Mouse (Mus musculus) gastrocnemius, postnatal 14 days (tissue): ENCODE data around the gene Frs2. TPM values are rescaled to one million over a fixed set of nuclear protein-coding genes. Genes with fewer than 3 reads are reported as not detected.

Experiments used
- DNase-seq: peaks from one replicate; pipeline ENCODE4 v3.0.0; 2021; ENCODE audit warnings: mixed read lengths
- intact Hi-C: fragments of 180-260 bp; cut with DNase I; formaldehyde crosslinking; loops from one replicate; pipeline ENCODE4 v1.15.1; 2025; ENCODE audit warnings: low total_unique reads
- total RNA-seq, 2 experiments: library from RNA; stranded (reverse); gene quantifications; 2 replicates each; pipeline ENCODE4 v1.2.3; 2021

Frs2 gene
- total RNA-seq, 2 experiments from 2014 or later: 7.9 to 9.4 TPM

DNA sequence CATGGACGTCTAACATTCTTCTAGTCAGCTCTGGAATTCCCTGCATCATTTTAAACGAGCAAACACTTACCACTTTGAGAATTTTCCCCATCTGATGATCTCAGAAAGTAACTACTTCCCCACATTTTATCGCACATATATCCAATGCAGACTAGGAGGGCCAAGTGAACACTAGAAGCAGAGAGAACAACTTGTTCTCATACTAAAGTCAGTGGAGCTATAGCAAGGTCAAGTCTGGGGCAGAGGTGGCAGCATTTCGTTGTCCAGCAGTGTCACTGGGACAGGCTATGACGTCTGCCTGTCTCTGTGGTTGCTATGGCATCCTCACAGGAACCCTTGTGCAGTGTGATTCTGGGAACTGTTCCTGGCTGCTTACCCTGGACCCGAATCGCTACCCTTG, 36.9 kb downstream of the Frs2 start:
- no peak for DNase-seq
- intact Hi-C loops: no loop called here

DNA sequence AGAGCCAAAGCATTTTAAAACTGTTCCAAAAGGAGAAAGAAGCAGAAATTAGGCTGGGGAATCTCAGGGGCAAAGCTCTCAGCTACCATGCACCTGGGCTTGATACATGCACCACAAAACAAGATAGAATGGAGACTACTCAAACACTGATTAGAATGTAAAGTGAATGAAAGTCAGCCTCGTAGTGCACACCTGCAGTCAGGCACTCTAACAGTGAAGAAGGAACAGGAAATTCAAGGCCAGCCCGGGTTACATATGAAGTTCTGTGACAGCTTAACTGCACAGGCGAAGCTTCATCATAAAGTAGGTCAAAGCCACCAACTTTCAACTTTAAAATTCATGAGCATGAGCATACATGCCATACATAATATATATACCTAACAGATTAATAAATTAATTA, 38.1 kb downstream of the Frs2 start:
- DNase-seq: no peak
- intact Hi-C loops: no loop called here

DNA sequence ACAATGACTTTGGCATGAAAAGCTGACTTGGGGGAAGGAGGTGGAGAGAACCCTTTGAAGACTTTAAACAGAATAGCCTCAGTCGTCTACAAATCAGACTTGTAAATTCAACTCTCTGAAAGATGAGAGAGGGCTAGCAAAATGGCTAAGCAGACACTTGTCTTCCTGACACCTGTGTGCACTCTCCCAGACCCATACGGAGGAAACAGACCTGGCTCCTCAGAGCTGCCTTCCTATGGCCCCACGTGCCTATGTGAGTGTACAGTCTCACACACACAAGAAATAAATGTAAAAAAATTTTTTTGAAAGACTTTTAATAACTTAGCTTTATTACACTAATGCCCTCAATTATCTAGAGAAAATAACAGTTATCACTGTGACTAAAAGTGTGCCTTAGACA, 41.6 kb downstream of the Frs2 start:
- intact Hi-C loops: no loop called here
- DNase-seq: no peak

DNA sequence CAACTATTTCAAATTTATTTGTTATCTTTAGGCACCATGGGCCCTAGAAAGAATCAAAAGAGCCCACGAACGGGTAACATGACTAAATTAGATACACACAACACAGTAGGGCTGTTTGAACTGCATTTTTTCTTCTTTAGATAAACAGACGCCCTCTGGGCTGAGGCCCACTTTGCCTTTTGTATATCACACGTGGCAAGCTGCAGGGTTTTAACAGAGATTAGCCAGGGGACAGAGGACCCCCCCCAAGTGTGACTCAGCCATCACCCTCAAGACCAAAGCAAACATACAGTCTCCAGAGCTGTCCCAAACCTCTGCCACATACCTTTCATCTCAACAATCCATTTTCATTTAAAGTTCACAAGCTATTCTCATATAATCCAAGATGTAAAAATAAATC, 42.1 kb downstream of the Frs2 start:
- intact Hi-C loops: no loop called here
- no peak for DNase-seq

DNA sequence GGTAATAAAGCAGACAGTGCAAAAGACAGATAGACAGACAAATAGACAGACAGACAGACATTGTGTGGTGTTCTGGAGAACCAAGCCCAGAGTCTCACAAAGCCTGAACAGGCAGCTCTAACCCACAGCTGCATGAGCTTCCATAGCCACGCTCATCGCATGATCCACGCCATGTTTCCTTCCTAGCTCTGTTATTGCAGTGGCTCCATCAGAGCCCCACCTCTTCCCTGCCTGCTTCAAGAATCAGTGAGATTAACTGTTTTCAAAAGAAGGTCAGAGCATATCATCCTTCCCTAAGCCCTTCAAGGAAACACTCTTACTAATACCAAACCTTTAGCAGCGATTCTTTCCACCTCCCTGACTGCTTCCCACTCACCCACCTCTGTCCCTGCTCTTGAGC, 43.3 kb downstream of the Frs2 start:
- DNase-seq: no peak
- intact Hi-C loops: no loop called here

DNA sequence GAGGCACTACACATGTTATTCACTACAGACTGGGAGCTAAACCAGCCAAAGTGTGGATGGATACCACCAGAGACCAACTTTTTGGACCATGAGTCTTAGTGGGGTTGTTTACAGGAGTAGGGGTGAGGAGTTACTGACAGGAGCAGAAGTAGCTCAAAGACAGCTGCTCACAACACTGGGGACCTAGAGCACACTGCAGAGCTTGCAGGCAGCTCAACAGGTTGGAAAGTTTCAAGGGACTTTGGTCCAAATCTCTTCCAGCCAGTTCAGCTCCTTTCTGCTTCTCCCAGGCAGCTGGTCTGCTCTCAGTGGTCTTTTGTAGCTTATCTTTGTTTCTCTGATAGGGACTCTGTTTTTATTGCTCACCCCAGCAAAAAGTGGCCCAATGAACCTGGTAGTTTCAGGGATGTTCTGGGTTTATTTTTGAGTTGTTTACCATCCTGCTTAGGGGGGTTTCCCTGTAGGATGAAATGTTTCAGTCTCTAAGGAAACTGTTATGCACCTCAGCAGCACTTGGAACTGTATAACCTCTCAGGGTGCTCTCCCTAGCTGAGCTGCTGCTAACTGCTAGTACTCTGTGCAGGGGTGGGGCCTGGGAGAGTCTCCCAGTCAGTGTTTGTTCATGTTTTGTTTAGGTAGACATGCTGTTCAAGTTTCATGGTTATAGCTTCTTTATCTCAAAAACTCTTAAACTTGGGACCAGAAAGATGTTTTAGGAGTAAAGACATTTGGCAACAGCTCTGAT, 44.3 kb downstream of the Frs2 start:
- intact Hi-C loops: no loop called here
- no peak for DNase-seq

DNA sequence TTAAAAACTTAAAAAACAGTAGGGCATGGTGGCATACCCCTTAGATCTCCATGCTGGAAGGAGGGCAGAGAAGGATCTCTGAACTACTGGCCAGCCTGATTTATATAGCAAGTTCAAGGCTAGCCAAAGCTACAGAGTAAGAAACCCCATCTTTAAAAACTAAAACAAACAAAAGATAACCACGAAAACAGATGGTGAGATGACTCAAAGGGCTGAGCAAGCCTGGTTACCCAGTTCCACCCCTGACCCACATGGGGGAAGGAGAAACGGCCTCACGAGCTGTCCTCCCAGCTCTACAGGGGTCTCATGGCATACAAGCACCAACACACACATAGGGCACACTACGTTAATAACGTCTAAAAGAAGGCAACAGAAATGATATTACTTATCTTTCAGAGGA, 48.2 kb downstream of the Frs2 start:
- intact Hi-C loops: no loop called here
- DNase-seq: no peak

DNA sequence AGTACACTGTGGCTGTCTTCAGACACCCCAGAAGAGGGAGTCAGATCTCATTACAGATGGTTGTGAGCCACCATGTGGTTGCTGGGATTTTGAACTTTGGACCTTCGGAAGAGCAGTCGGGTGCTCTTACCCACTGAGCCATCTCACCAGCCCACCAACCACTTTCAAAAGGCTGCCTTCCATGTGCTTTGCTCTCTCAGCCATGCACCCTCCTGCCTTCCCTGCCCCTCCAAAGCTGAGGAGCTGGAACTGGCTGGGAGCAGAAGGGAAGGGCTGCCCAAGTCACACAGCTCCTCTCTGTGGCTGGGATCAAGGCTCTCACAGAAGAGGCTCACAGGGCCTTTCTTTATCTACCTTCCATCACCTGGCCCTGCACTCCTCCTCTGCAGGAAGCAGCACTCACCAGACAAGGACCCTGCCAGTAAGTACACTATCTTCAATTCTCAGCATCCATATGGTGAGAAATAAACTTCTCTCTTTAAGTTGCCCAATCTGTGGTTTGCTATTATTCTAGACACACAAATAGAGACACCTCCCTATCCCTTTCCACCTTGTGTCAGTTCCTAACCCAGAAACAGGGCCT, 51.1 kb downstream of the Frs2 start:
- intact Hi-C loops: loop anchor here (10.0 kb wide), 1 partner anchor 48 kb away; the partner anchor contains the start of gene Frs2
- DNase-seq: no peak

DNA sequence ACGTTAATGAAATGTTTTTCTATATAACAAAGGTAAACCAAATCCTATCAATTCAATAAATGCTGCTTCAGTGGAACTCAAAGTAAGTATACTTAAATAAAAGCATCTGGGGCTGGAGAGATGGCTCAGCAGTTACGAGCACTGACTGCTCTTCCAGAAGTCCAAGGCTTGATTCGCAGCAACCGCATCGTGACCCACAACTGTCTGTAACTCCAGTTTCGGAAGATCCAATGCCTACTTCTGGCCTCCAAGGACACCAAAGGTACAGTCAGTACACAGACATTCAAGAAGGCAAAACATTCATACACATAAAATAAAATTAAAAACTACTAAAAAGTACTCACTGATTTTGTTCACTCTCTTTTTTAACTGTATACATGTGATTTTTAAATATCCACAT, 52.2 kb downstream of the Frs2 start:
- DNase-seq: no peak
- intact Hi-C loops: loop anchor here (10.0 kb wide), 1 partner anchor 49 kb away; the partner anchor contains the start of gene Frs2

DNA sequence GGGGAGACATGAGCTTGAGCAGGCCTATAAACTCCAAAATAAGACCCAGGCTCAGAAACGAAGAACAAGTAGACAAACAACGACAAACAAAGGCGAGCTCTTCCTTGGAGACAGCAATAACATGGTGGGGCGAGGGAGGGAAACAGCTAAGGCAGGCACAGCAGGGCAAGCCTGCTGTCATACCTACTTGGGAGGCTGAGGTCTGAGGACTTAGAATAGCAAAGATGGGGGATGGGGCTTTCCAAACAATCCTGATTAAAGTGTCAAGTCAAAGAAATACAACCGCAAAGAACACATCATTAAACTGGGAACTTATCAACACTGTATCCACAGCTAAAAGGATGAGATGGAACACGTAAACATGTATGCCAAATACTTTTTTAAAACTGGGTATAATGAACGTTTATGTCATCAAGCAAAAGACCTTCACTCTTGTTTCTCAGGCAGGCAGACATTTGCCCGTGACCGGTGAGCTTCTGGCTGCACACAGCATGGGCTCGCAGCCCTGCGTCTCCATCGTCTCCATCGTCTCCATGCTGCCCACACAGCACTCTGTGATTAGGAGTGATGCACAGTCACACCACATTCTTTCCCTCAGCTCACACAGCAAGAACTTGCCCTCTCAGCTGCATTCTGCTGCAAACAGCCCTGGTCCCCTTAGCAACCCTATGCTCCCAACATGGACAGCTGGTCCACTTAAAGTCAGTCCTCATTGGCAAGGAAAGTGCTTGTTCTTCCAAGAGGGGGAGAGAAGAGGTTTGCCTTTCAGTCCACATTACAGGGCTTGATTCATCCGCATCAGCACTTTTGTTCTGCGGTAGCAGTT, 53.6 kb downstream of the Frs2 start:
- intact Hi-C loops: loop anchor here (10.0 kb wide), 1 partner anchor 50 kb away; the partner anchor contains the start of gene Frs2
- DNase-seq: peak; percentile 23

DNA sequence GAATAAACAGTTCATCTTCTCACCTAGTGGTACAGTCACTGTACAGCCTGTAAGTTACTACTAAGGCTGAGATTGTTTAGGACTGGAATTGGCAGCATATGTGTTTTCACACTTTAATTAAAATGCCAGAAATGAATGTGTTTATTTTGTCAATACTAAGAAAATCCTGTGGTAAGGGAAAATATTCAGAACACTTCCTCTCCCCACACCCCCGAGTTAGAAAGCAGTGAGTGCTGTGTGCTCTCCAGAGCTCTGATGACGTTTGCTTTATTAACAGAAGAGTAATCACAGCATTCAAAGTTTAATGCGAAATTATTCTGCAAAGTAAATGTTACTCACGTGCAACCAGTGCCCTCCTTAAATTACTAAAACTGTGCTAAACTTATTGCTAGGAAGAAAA, 58.7 kb downstream of the Frs2 start:
- DNase-seq: no peak
- intact Hi-C loops: loop anchor here (10.0 kb wide), 1 partner anchor 55 kb away; the partner anchor contains the start of gene Frs2

DNA sequence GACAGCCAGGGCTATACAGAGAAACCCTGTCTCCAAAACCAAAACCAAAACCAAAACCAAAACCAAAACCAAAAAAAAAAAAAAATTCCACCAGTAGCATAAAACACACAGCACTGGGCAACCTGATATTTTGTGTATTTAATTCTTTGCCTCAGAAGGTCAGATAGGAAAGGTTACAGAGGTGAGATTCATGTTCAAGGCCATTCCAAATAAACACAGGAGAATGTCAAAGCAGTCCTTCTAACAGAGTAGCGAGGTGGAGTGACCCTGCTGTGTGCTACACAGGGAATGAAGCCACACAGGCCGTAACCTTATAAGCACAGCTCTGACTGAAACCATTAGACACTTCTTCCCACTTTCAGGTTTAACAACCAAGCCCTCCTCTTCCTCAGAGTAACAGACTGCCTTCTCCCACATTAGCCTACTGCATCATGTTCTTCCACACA, 66.4 kb downstream of the Frs2 start:
- intact Hi-C loops: no loop called here
- no peak for DNase-seq

DNA sequence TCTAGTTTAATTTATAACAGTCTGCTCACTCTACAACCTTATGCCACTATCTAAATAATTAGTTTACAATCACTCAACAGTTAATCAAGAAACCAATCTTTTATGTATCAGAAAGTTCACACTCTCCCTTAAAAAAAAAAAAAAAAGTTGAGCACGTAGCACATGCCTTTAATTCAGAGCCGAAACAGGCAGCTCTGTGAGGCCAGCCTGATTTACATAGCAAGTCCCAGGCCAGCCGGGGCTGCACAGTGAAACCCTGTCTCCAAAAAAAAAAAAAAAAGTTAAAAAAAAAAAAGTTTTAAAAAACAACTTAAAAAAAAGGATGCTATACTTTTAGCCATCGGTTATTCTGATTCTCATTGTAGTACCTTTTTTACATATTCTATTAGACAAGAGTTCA, 67.0 kb downstream of the Frs2 start:
- no peak for DNase-seq
- intact Hi-C loops: no loop called here

DNA sequence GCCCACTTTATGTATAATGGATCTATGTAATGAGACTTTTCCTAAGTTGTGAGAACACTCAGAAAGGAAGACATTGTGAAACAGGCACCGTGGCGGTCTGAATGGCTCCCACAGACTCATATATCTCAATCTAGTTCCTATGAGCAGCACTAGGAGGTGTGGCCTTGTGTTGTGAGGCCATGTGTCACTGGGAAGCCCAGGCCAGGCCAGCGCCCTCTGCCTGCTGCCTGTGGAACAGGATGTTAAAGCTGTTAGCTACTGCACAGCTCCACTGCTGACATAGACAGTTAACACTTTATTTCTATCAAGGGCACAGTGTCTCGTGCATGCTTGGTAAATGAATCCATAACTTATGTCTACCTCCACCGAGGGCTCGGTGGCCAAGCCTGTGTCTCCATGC, 70.0 kb downstream of the Frs2 start:
- intact Hi-C loops: no loop called here
- DNase-seq: peak; percentile 46

DNA sequence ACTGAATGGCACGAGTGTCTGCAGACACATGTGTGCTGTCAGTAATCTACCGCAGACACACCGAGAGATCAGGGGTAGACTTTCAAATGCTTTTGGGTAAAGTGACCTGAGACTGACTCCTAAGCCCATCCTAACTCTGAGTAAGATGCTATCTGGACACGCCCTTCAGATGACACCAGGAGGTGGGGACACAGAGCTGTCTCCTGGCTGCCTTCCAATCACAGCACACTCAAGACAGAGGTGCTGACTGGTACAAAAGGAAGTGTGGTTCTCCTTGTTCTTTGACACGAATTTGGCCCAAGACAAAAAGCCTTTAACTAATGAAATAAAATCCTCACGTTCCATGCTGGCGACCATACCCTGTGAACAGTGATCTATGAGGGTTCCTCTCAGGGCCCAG, 75.2 kb downstream of the Frs2 start:
- no peak for DNase-seq
- intact Hi-C loops: loop anchor here (5.0 kb wide), 1 partner anchor 134 kb away; no protein-coding TSS in a partner anchor

DNA sequence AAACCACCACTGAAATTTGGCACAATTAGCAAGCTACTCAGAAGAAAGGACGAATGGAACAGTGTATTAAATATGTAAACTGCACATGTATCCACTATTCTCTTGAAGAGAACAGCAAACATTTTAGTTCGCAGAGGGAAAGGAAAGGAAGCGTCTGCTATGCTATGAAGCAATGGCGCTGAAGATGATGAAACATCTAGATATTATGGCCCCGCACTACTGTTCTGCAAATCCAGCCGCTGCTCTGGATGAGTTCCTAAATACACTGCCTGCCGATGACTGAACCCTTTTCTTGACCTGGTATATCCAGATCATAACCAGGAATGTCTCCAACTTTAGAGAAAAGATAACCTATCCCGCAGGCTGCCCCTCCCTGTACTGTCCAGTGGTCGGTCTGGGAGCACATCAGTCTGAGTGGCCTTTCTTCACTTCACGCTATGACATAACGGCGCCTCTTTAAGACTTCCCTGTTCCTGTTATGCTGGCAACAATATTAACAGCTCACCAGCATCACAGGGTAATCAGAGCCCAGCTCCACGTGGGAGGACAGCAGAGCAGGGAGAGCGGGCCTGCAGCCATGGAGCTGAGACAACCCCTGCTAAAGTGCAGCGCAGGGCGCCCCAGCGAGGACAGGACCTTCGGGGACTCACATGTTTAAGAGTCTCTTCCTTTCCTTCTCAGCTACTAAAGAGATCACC, 76.0 kb downstream of the Frs2 start:
- intact Hi-C loops: loop anchor here (5.0 kb wide), 1 partner anchor 135 kb away; no protein-coding TSS in a partner anchor
- no peak for DNase-seq

DNA sequence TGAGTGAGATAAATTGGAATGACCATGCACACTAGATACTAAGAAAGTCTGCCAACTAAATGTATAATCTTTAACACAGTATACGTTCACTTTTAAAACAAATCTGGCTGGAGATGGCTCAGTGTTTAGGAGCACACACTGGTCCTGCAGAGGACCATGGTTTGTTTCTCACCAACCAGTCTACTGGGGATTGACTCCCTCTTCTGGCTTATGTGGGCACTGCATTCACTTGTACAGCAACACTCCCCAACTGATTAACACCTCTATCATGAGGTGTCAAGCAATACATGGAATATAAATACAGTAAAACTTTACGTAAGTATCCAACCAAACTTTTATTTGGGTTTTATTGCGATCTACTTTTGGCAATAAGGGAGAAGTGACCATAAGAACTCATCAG, 79.2 kb downstream of the Frs2 start:
- DNase-seq: no peak
- intact Hi-C loops: no loop called here

DNA sequence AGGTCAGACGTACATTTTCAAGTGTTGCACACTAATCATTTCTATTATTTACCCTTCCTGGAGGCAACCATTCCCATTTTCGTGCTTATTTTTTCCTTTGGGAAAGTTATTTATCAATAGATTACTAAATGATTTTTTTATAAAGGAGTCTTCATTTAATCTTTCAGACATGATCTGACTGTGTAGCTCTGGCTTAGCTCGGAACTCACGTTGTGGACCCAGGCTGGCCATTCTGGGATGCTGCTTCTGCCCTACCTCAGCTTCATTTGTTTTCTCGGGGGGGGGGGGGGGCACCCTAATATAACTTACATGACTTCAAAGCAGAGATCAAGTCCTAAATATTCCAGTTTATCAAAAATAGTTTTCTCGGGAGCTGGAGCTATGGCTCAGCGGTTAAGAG, 84.3 kb downstream of the Frs2 start:
- intact Hi-C loops: no loop called here
- DNase-seq: no peak

DNA sequence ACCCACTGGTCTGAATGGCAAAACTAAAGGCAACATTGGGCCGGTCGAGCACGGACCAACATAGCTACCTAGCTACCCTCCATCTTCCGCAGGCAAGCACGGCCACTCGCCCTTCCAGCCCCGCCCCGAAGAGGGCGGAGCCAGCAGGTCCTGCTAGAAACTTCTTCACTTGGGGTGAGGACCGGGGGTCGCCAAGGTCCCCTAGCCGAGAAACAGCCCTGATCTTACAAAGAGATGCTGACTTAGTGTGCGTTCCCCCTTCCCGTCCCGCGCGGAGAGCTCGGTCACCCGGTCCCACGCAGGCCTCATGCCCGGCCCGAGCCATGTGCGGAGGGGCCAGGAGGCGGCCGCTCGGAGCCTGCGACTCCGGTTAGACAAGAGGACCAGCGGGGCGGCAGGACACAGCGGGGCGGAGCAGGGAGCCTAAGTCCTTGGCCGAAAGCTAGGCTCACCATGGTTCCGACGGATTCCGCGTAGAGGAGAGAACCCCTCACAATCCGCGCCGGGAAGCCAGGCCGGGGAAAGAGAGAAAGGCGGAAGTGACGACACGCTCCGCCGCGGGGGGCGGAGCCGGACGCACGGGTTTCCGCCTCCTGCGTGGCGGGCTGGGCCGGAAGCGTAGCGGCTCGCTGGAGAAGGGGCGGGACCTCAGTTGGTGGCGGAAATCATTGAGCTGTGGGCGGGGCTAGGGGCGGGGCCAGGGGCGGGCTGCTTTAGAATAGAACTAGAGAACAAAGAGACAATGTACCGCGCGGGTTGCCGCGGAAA, 84.9 kb downstream of the Frs2 start, which contains the start of gene Cct2:
Gene Cct2, minus strand, starts transcription at position 561 of the 768 bp plus-strand sequence.
- intact Hi-C loops: no loop called here
- peak; percentile 93 for DNase-seq
